Mouse (Mus musculus) gastrocnemius, adult 2 months (tissue): ENCODE results near the gene Tvp23b. TPM values are rescaled to one million over a fixed set of nuclear protein-coding genes. Genes with fewer than 3 reads are reported as not detected.

Experiments
- DNase-seq: peaks from one replicate; pipeline ENCODE4 v3.0.0; 2022
- H3K27ac ChIP-seq: fragments of 200-600 bp; 2 replicates; pipeline ENCODE4 v1.8.1; 2022; ENCODE audit warnings: mild to moderate bottlenecking
- H3K4me3 ChIP-seq: fragments of 200-600 bp; 2 replicates; pipeline ENCODE4 v1.8.1; 2022; ENCODE audit warnings: mild to moderate bottlenecking, moderate library complexity
- CTCF ChIP-seq: fragments of 200-600 bp; IDR thresholded peaks from 2 replicates; pipeline ENCODE4 v1.8.1; 2022; ENCODE audit warnings: antibody characterized with exemption, mild to moderate bottlenecking, moderate library complexity
- intact Hi-C: fragments of 180-260 bp; cut with DNase I; formaldehyde crosslinking; loops from one replicate; pipeline ENCODE4 v1.15.1; 2025
- total RNA-seq, 2 experiments: library from RNA; stranded (reverse); gene quantifications; 2 replicates each; pipeline ENCODE4 v1.2.3; 2021

The Tvp23b gene
- total RNA-seq, 2 experiments from 2014 or later = 4.5 to 7.6 TPM

GRCm38 (mm10) chr11:62957626-62958180, 78.4 kb downstream of the Tvp23b start:
- no peak for TF ChIP-seq CTCF
- Histone ChIP-seq H3K27ac (no peak overlapping the region), H3K4me3 (no peak overlapping the region)
- no peak for DNase-seq
- intact Hi-C loops = no loop called here

GRCm38 (mm10) chr11:62963292-62963691, 84.0 kb downstream of the Tvp23b start:
- TF ChIP-seq CTCF = no peak
- intact Hi-C loops = no loop called here
- H3K4me3 ChIP-seq = no peak overlapping the region
- no peak for DNase-seq
- no peak overlapping the region for H3K27ac ChIP-seq

DNA sequence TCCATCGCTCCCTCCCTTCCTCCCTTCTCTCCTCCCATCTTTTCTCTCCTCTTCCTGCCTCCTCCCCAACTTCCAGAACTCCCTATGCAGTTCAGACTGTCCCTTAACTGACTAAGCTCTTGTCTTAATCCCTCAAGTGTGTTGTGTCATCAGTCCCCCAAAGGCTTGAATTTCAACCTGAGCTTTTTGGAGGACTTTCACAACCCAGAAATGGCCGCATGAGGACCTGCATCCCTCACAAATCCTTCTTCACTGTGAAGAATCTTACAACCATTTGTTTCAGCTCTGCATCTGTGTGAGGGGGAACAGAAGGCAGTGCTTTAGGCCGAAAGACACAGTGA, 87.1 kb downstream of the Tvp23b start:
- no peak for DNase-seq
- no peak for TF ChIP-seq CTCF
- peak overlapping the region; percentile 64 for H3K4me3 ChIP-seq
- intact Hi-C loops = loop anchor here (5.0 kb wide), 1 partner anchor 44 kb away; no protein-coding TSS in a partner anchor
- H3K27ac ChIP-seq = peak overlapping the region; percentile 89

Other genes with a start within 250 kb of the Tvp23b start
- gene Lrrc75a, start 230.9 kb upstream of the Tvp23b start, total RNA-seq = 1 to 10 TPM; 3.2 to 5.6 TPM
- gene Mmgt2, start 230.8 kb upstream of the Tvp23b start, total RNA-seq = 1 to 10 TPM; 2.9 to 3.5 TPM
- gene Zfp287, start 147.6 kb upstream of the Tvp23b start, total RNA-seq = 1 to 10 TPM in 1 of 2 experiments, under 1 TPM in 1; 0.69 to 1.3 TPM
- gene Gm10428, start 126.4 kb upstream of the Tvp23b start, total RNA-seq = not detected
- 1 to 10 TPM; 1.3 to 1.4 TPM for gene Zfp286, start 90.0 kb upstream of the Tvp23b start, total RNA-seq
- 10 to 100 TPM; 34.8 to 38.4 TPM for gene Trim16, start 59.2 kb upstream of the Tvp23b start, total RNA-seq
- gene Fbxw10, start 32.4 kb upstream of the Tvp23b start, total RNA-seq = under 1 TPM; 0.33 to 0.45 TPM
- gene Cdrt4, start 71.7 kb downstream of the Tvp23b start, total RNA-seq = not detected
- not detected for gene Tekt3, start 182.2 kb downstream of the Tvp23b start, total RNA-seq
- gene Pmp22, start 249.5 kb downstream of the Tvp23b start, total RNA-seq = 10 to 100 TPM; 28.8 to 43.1 TPM